Mouse (Mus musculus) brain, embryonic 18.5 days (tissue): Measurements from ENCODE around the gene Dapl1.

Experiments used
- DNase-seq: peaks from one replicate; pipeline ENCODE4 v3.0.0-alpha.2; 2012; ENCODE audit warnings: low read depth, low spot score

Dapl1 gene

GRCm38 (mm10) chr2:59471051-59471948 lies 13.2 kb upstream of the Dapl1 start:
- no peak for DNase-seq

- no peak for DNase-seq
These were observed 10.1 kb upstream of the Dapl1 start for GRCm38 (mm10) chr2:59474336-59474735.

- DNase-seq: no peak
These were observed 627 bp downstream of the Dapl1 start for GRCm38 (mm10) chr2:59485080-59485479.

GRCm38 (mm10) chr2:59485657-59486056 lies 1.2 kb downstream of the Dapl1 start:
- DNase-seq: no peak

- DNase-seq: no peak
These were observed 1.9 kb downstream of the Dapl1 start for GRCm38 (mm10) chr2:59486196-59486845.

- DNase-seq: no peak
These were observed 3.8 kb downstream of the Dapl1 start for GRCm38 (mm10) chr2:59488235-59488634.

GRCm38 (mm10) chr2:59490353-59490752 lies 5.9 kb downstream of the Dapl1 start:
- DNase-seq: no peak

- no peak for DNase-seq
These were observed 9.1 kb downstream of the Dapl1 start for GRCm38 (mm10) chr2:59493445-59494085.

- DNase-seq: no peak
These were observed 14.7 kb downstream of the Dapl1 start for GRCm38 (mm10) chr2:59499146-59499545.

GRCm38 (mm10) chr2:59499717-59500116 lies 15.3 kb downstream of the Dapl1 start:
- DNase-seq: no peak

GRCm38 (mm10) chr2:59509061-59509460 lies 24.6 kb downstream of the Dapl1 start:
- DNase-seq: no peak

- DNase-seq: no peak
These were observed 26.0 kb downstream of the Dapl1 start for GRCm38 (mm10) chr2:59510416-59510815.

- no peak for DNase-seq
These were observed 26.4 kb downstream of the Dapl1 start for GRCm38 (mm10) chr2:59510882-59511281.

- DNase-seq: no peak
These were observed 36.2 kb downstream of the Dapl1 start for GRCm38 (mm10) chr2:59520663-59521062.

- peak; percentile 65 for DNase-seq
These were observed 37.7 kb downstream of the Dapl1 start for GRCm38 (mm10) chr2:59522079-59522684.

GRCm38 (mm10) chr2:59523526-59523925 lies 39.1 kb downstream of the Dapl1 start:
- no peak for DNase-seq

GRCm38 (mm10) chr2:59526893-59527292 lies 42.4 kb downstream of the Dapl1 start:
- DNase-seq: no peak

- no peak for DNase-seq
These were observed 45.2 kb downstream of the Dapl1 start for GRCm38 (mm10) chr2:59529574-59530080.

- DNase-seq: no peak
These were observed 46.4 kb downstream of the Dapl1 start for GRCm38 (mm10) chr2:59530811-59531210.

GRCm38 (mm10) chr2:59532999-59533398 lies 48.5 kb downstream of the Dapl1 start:
- no peak for DNase-seq

- no peak for DNase-seq
These were observed 49.1 kb downstream of the Dapl1 start for GRCm38 (mm10) chr2:59533504-59533903.
